Mouse (Mus musculus) cerebellum, adult 2 months (tissue): Measurements from ENCODE around the gene Comt.

Experiments used
- CTCF ChIP-seq: fragments of 200-500 bp; IDR thresholded peaks from 2 replicates; pipeline ENCODE4 v1.5.1; 2011; ENCODE audit warnings: low read depth, mild to moderate bottlenecking, control low read depth, low read length, moderate library complexity, borderline replicate concordance; ENCODE audit not compliant: insufficient read depth
- POLR2A ChIP-seq: fragments of 200-500 bp; IDR thresholded peaks from 2 replicates; pipeline ENCODE4 v1.6.1; 2011; ENCODE audit warnings: low read length, control low read depth, borderline replicate concordance; ENCODE audit not compliant: insufficient read depth

GRCm38 (mm10) chr16:18418756-18419602 is 7.7 kb downstream of the Comt start:
- TF ChIP-seq CTCF (no peak), POLR2A (no peak)
